Mouse (Mus musculus): ENCODE measurements around the gene Grap.

DNA sequence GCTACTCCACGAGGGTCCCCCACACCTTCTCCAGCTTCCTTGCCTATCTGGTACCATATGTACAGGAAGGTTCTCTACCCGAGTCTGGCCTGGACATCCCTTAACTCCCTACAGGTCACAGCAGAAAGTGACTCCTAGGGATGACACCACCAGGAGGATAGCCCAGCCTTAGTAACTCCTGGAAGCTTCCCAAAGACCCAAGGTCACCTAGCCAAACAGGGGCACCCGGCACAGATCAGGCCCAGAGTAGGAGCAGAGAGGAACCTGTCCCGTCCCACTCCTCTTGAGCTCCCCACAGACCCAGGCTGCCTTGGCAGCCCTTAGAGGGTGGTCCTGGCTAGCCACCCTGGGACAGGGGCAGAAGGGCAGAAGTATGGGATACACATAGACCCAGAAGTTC lies 12.3 kb downstream of the Grap start:
- TF ChIP-seq CTCF (conservative IDR thresholded peaks at IDR 0.05; ENCODE audit: low read length) (no peak), NANOG (IDR thresholded peaks at IDR 0.05; ENCODE audit: borderline replicate concordance, low read length) (no peak)
